Mouse (Mus musculus) Patski (cell line): ENCODE data around the gene Rbx1. TPM values are rescaled to one million over a fixed set of nuclear protein-coding genes. Genes with fewer than 3 reads are reported as not detected.
"Not testable (repeated sequence)": the region's sequence is repeated elsewhere in the genome, so short reads cannot be mapped to it uniquely, and the experiment has no call there.

Experiments used
- ATAC-seq: fragments of 100-300 bp; one replicate; pipeline ENCODE4 v1.8.0; 2021
- CTCF ChIA-PET: fragments of 350-600 bp; sonication (Branson Sonifier 250); formaldehyde crosslinking; loops from one replicate; lab custom pipeline; 2022; ENCODE audit warnings: inconsistent platforms; lab: Charles Lee
- POLR2A ChIA-PET: fragments of 350-600 bp; sonication (Branson Sonifier 250); formaldehyde crosslinking; loops from one replicate; lab custom pipeline; 2022; ENCODE audit warnings: antibody characterized with exemption, inconsistent platforms; lab: Charles Lee
- DNase-seq: peaks from one replicate; pipeline ENCODE4 v3.0.0-alpha.2; 2011; ENCODE audit warnings: low read depth, low spot score
- H3K27me3 ChIP-seq: fragments of 371-371 bp; one replicate; pipeline ENCODE4 v1.5.1; 2021
- CTCF ChIP-seq: fragments of 100-300 bp; IDR thresholded peaks from one replicate; pipeline ENCODE4 v1.5.1; 2021
- in situ Hi-C: fragments of 300-500 bp; cut with MboI; formaldehyde crosslinking; loops from 3 replicates; pipeline ENCODE4 v1.11.1; 2018; ENCODE audit warnings: low pct_unique_long_range_greater_than_20kb, mixed read lengths
- polyA plus RNA-seq: library from polyadenylated mRNA; unstranded; gene quantifications from one replicate; pipeline ENCODE4 v1.2.3, GENCODE M21; 2021

The Rbx1 gene
- polyA plus RNA-seq, result 157 TPM

DNA sequence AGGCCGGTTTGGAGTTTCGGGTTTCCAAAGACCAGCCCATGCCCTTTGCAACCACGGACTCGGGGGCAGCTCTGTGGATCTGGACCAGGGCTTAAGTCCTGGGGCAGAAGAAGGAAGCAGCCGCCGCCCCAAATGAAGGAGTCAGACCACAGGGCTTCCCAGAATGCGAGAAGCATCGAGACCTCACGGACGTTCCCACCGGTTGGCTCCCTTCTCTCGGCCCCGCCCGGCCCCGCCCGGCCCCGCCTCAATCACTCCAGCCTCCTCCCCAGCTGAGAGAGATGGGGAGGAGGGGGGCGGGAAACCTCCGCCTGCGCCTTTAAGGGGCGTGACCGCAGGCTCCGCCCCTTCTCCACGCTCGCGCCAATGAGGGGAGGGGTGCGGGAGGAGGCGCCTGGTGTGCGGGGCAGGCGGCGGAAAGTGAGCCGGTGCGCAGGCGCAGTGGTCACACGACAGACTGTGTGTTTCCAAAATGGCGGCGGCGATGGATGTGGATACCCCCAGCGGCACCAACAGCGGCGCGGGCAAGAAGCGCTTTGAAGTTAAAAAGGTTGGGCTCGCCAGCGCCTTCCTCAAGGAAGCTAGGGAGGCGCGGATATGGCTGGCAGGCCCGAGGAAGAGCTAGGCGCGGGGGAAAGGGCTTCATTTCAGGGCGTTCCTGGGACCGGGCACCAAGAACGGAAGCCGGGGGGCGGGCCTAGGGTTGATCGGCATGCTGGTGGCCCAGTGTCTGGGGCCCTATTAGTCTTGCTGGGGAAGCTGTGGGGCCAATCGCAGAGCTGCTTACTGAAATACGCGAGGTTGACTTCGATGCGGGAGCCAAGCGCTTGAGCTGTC lies at the start of gene Rbx1:
Gene Rbx1 (plus strand): TSS at position 396 of the 837 bp plus-strand sequence.
- H3K27me3 ChIP-seq, result no peaks in the 10 kb centered on the region
- ChIA-PET CTCF (no interaction called here), POLR2A (interaction anchor here (0.7 to 1.0 kb wide), 3 partner anchors 23 to 199 kb away, joined by 3 to 4 read pairs (median 3); no protein-coding TSS in a partner anchor)
- TF ChIP-seq CTCF, result no peak
- peak; percentile 88 for ATAC-seq
- peak; percentile 89 for DNase-seq
- in situ Hi-C loops, result no loop called here

- H3K27me3 ChIP-seq, DNase-seq, ATAC-seq, POLR2A ChIA-PET, in situ Hi-C loops: not testable (repeated sequence)
- CTCF ChIA-PET, result interaction anchor here (0.9 to 1.7 kb wide), 2 partner anchors 16 to 24 kb away, joined by 3 read pairs; no protein-coding TSS in a partner anchor
Measured at GRCm38 (mm10) chr15:81416763-81417310, 49.3 kb upstream of the Rbx1 start.

DNA sequence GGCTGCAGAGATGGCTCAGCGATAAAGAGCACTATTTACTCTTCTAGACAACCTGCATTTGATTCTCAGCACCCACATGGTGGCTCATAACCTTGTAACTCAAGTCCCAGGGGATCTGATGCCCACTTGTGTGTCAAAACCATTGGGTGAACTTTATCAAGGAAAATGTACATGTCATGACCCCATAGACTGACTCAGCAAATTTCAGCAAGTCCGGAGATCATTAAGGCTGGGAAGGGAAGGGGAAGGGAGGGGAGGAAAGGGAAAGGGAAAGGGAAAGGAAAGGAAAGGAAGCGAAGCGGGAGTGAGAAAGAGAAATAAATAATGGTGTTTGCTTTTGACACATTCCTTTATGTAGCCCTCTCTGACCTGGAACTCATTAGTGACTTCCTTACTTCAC lies 48.0 kb upstream of the Rbx1 start:
- no peak for ATAC-seq
- ChIA-PET POLR2A (no interaction called here), CTCF (no interaction called here)
- in situ Hi-C loops, result no loop called here
- DNase-seq, result no peak
- no peak for TF ChIP-seq CTCF
- no peaks in the 10 kb centered on the region for H3K27me3 ChIP-seq

DNA sequence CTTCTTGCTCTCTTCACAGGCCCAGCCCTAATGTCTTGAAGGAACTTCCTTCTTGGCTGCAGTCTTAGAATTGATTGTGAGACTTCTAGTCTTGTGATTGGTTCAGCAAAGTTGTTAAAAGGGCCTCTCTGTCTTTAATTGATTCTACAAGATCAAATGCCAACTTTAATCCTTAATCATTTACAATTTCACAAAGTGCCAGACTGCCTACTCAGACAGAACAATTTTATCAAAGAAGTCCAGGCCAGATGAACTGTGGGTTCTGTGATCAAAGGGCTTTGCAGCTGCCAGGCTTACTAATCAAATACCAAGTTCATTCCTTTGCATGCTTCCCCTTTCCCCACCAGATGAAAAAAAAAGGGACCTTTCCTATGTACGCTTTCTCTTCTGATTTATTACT lies 44.6 kb upstream of the Rbx1 start:
- in situ Hi-C loops, result no loop called here
- ChIA-PET POLR2A (no interaction called here), CTCF (interaction anchor here (1.4 kb wide), 1 partner anchor 15 kb away, joined by 3 read pairs; no protein-coding TSS in a partner anchor)
- DNase-seq, result no peak
- H3K27me3 ChIP-seq, result no peaks in the 10 kb centered on the region
- no peak for TF ChIP-seq CTCF
- no peak for ATAC-seq

DNA sequence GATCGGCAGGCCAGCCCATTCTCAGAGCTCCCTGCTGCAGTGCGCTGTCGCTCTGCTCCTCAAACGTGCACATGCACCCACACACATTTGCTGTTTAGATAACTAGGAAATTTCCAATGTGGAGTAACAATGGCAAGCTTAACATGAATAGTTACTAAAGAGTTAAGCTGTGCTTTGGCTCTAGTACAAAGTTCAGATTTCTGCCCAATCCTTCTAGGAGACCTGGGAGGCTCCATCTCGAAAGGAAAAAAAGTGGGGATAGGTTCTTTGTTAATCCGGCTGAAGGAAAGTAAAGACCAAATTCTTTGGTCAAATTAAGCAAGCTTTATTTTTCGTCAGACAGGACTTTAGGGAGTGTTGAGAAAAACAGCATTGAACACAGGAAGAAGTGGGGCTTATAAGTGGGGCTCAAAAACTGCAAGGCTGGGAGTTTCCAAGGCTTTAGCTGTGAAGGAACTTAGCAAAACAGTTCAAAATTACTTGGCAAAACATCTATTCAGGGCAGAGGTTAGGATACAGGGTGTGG lies 43.9 kb upstream of the Rbx1 start:
- in situ Hi-C loops, result no loop called here
- TF ChIP-seq CTCF, result no peak
- no peaks in the 10 kb centered on the region for H3K27me3 ChIP-seq
- DNase-seq, result no peak
- ChIA-PET CTCF (no interaction called here), POLR2A (no interaction called here)
- ATAC-seq, result no peak

DNA sequence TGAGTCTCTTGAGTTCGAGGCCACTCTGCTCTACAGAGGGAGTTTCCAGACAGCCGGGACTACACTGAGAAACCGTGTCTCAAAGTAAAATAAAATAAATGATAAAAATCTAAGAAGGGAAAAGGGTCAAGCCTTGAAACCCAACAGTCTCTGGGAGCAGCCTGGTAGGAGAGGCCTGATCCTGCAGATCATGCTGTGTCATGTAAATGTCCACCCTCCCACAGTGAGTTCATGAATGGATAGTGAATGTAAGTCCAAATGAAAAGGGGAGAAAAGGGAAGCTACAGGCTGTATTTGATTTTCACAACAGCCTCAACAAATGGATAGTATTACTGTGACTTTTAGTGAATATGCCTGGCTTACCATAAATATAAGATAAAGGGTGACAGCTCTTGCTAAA lies 40.8 kb upstream of the Rbx1 start:
- no peak for TF ChIP-seq CTCF
- in situ Hi-C loops, result no loop called here
- ATAC-seq (no peak), DNase-seq (no peak)
- no peaks in the 10 kb centered on the region for H3K27me3 ChIP-seq
- CTCF ChIA-PET, result no interaction called here
- POLR2A ChIA-PET, result no interaction called here

GRCm38 (mm10) chr15:81427947-81428346 lies 38.1 kb upstream of the Rbx1 start:
- no peak for DNase-seq
- TF ChIP-seq CTCF, result no peak
- no peak for ATAC-seq
- in situ Hi-C loops, result no loop called here
- H3K27me3 ChIP-seq, result no peaks in the 10 kb centered on the region
- ChIA-PET CTCF (interaction anchor here (1.4 kb wide), 1 partner anchor 20 kb away, joined by 3 read pairs; no protein-coding TSS in a partner anchor), POLR2A (no interaction called here)

DNA sequence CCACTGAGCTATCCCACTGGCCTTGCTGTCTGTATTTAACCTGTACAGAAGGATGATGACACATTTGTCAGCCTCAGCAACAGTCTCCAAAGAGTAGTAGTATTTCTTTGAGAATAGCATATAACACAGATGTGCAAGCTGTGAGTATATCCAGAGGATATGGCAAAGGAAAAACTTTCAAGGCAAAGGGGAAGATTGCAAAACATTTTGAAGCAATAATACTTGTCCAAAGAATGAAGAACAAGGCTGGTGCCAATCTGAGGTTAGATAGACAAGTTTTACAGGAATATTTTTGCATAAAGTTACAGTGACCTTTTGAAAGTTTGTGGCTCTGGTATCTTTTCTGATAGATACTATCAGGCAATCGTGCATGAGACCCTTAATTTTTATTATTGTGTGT lies 34.9 kb upstream of the Rbx1 start:
- DNase-seq (no peak), ATAC-seq (no peak)
- no peaks in the 10 kb centered on the region for H3K27me3 ChIP-seq
- TF ChIP-seq CTCF, result no peak
- ChIA-PET CTCF (interaction anchor here (1.4 to 2.0 kb wide), 2 partner anchors 11 to 30 kb away, joined by 3 to 6 read pairs; no protein-coding TSS in a partner anchor), POLR2A (no interaction called here)
- in situ Hi-C loops, result no loop called here

DNA sequence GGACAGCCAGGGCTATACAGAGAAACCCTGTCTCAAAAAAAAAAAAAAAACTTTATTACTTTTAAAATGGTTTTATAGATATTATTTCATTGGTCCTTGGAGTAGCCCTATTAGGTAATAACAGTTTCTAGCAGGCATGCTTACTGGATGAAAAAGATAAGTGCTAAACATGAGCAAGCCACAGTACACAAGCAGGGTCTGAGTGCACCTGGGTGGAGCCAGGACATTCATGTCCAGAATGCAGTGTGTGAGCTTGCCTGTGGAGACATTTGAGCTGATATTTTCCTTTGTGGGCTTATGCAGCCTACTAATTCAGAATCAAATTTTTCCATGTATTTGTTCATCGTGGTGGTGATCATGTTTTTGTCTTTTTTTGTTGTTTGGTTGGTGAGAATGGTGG lies 27.8 kb upstream of the Rbx1 start:
- no peak for TF ChIP-seq CTCF
- in situ Hi-C loops, result no loop called here
- CTCF ChIA-PET, result no interaction called here
- POLR2A ChIA-PET, result no interaction called here
- no peaks in the 10 kb centered on the region for H3K27me3 ChIP-seq
- ATAC-seq (no peak), DNase-seq (no peak)

GRCm38 (mm10) chr15:81439236-81439635 lies 26.9 kb upstream of the Rbx1 start:
- POLR2A ChIA-PET, result no interaction called here
- no peak for DNase-seq
- TF ChIP-seq CTCF, result no peak
- ATAC-seq, result no peak
- CTCF ChIA-PET, result no interaction called here
- no peaks in the 10 kb centered on the region for H3K27me3 ChIP-seq
- in situ Hi-C loops, result no loop called here

GRCm38 (mm10) chr15:81448463-81448862 lies 17.6 kb upstream of the Rbx1 start:
- CTCF ChIA-PET, result interaction anchor here (0.7 to 1.2 kb wide), 12 partner anchors 11 to 245 kb away, joined by 3 to 6 read pairs (median 3); partner anchors contain the start of gene L3mbtl2

More at GRCm38 (mm10) chr15:81448463-81448862, 17.6 kb upstream of the Rbx1 start:
- ATAC-seq (peak; percentile 31), DNase-seq (peak; percentile 28)
- H3K27me3 ChIP-seq, result no peaks in the 10 kb centered on the region
- TF ChIP-seq CTCF, result peak; percentile 78
- in situ Hi-C loops, result loop anchor here (10.0 kb wide), 1 partner anchor 226 kb away; no protein-coding TSS in a partner anchor
- POLR2A ChIA-PET, result no interaction called here
